Mouse (Mus musculus): Measurements from ENCODE around the gene Dph6. TPM values are rescaled to one million over a fixed set of nuclear protein-coding genes. Genes with fewer than 3 reads are reported as not detected.

The Dph6 gene
- 11.7 and 12.3 TPM in 2 replicates for polyA plus RNA-seq (2015; fragmentation: Nextera tagmentation; extraction: Ambion mirVana)

GRCm38 (mm10) chr2:114654365-114655239, at the start of gene Dph6:
Gene Dph6 (minus strand): TSS chr2:114654964.

